Mouse (Mus musculus) 3T3-L1 (cell line): ENCODE results near the gene Gm29554.
"Not testable (repeated sequence)": the region's sequence is repeated elsewhere in the genome, so short reads cannot be mapped to it uniquely, and the experiment has no call there.

ENCODE experiments used
- DNase-seq: peaks from one replicate; pipeline ENCODE4 v3.0.0-alpha.2; 2015; ENCODE audit warnings: low read depth, low spot score

Gm29554 gene

DNA sequence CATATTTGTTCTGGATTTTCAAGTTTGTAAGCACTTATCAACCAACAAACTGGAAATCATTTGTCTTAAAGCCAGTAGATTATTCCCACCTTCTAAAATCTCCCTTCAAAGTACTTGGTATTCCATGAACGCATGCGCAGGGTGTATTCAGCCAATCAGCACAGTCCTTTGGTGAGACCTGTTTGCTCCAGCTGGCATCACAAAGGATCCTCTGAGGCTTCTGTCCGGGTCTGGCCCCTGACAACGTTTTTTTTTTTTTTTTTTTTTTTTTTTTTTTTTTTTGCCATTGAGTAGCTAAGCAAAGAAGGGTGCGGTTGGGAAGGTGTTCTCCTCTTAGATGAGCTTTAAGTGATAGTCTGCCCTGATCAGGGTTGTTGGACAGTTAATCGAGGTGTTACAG lies at the start of gene Gm29554:
TSS of gene Gm29554 (plus strand) at position 301 of the 400 bp plus-strand sequence.
- not testable (repeated sequence) for DNase-seq
